Mouse (Mus musculus): ENCODE results near the gene Sf3b6.

- TF ChIP-seq CTCF (IDR thresholded peaks at IDR 0.05; ENCODE audit: low read depth, low read length), result no peak
- TF ChIP-seq POLR2A (IDR thresholded peaks at IDR 0.05; ENCODE audit: insufficient read depth, low read length), result no peak
- no peak for TF ChIP-seq EP300 (IDR thresholded peaks at IDR 0.05; ENCODE audit: insufficient read depth, low read depth, low read length)
Measured at GRCm38 (mm10) chr12:4811705-4812104, 5.6 kb upstream of the Sf3b6 start.
